Mouse (Mus musculus) megakaryocyte, embryonic 14.5 days (primary cell): ENCODE data around the gene Dbi.

Source experiments
- FLI1 ChIP-seq: IDR thresholded peaks from 2 replicates; pipeline ENCODE4 v1.6.1; 2012; ENCODE audit warnings: low read length, inconsistent platforms, mixed read lengths
- GATA1 ChIP-seq: IDR thresholded peaks from 3 replicates; pipeline ENCODE4 v1.6.1; 2012; ENCODE audit warnings: mixed read lengths, low read length, inconsistent platforms, borderline replicate concordance

DNA sequence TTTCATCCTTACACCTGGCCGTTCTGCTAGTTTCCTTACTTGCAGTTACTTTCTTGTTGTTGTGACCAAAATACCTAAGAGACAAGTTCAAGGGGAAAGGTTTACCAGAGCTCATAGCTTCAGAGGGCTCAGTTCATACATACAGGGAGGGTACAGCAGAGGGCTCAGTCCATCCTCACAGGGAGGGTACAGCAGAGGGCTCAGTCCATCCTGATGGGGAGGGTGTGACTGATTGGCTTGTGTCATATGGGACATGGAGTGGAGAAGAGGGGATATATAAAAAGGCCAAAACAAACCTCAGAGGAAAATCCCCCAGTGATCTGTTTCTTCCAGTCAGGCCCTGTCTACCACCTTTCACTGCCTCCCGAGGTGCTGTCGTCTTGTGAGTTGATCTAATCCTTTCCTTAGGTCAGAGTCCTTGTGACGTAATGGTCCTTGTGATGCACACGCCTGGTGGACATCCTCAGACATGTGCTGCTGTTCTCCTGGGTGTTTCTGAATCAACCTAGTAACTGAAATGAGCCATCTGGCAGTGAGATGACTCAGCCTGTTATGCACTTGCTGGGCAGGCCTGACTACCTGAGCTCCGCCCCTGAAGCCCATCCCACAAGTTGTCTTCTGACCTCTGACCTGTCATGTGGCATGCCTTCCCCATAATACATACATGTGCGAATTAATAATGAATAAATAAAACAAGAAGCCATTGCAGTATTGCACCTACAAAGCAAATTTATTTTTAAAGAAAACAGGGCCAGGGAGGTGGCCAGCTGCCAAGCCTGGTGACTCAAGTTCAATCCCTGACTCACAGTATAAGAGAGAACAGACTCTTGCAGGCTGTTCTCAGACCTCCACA is 15.3 kb upstream of the Dbi start:
- no peak for TF ChIP-seq GATA1
- TF ChIP-seq FLI1: no peak
